In genomic region chr4:40064457-40064836, GRCm38 (mm10) we compare ENCODE assay signal across 12 mouse cellular contexts.
DNase-seq lines count a peak whose midpoint lies in the region; ATAC-seq and TF ChIP-seq lines count a peak whose summit lies in the region.
"Had no signal": no experiment of that assay in that cellular context is flagged by ENCODE, and none has a peak within 500 bp of the region (broad histone marks: within the 10 kb centered on the region; RNA-seq: fewer than 3 reads in every experiment).

No protein-coding gene starts in this region.

- dilution Hi-C loops in CH12.LX (cut with MboI; ENCODE audit: extremely low pct_ligation_motif_present, extremely low pct_unique_long_range_greater_than_20kb, low sequenced_read_pairs) = no loop called here

- no peak for TF ChIP-seq RAD21 in CH12.LX (IDR thresholded peaks at IDR 0.05; ENCODE audit: low read depth, low read length)

- 80% methylated on average over 9 of the region's 9 CpGs for WGBS in intestine, embryonic 14.5 days
- WGBS in intestine, postnatal 0 days = 88% methylated on average over 9 of the region's 9 CpGs
- 65% methylated on average over 9 of the region's 9 CpGs for WGBS in forebrain, embryonic 12.5 days
- 49% methylated on average over 9 of the region's 9 CpGs for WGBS in hindbrain, embryonic 16.5 days

- no peak for ATAC-seq in intestine, embryonic 14.5 days (replicated peaks; ENCODE audit: low FRiP score, low TSS enrichment, low read depth)
- ATAC-seq in intestine, postnatal 0 days = no peak
- peak; percentile 71; the same call in 1 of the 2 replicates for ATAC-seq in forebrain, embryonic 12.5 days (ENCODE audit: low FRiP score)
- ATAC-seq in hindbrain, embryonic 16.5 days = peak; percentile 92
- ATAC-seq in activated CD4-positive, CD25-positive, alpha-beta regulatory T cell, adult 4 months = no peak

- no peaks in the 10 kb centered on the region for H3K36me3 ChIP-seq in intestine, embryonic 14.5 days (ENCODE audit: control insufficient read depth, insufficient read depth, low read length)
- H3K36me3 ChIP-seq in intestine, postnatal 0 days (ENCODE audit: control insufficient read depth, insufficient read depth) = no peaks in the 10 kb centered on the region
- H3K36me3 ChIP-seq in CH12.LX (replicated peaks in 1 of 2; ENCODE audit: control insufficient read depth in 1 of 2, insufficient read depth in 1 of 2, low read length in 1 of 2) = no peaks in the 10 kb centered on the region
- no peaks in the 10 kb centered on the region for H3K36me3 ChIP-seq in forebrain, embryonic 12.5 days (replicated peaks)
- no peaks in the 10 kb centered on the region for H3K36me3 ChIP-seq in hindbrain, embryonic 16.5 days (ENCODE audit: control insufficient read depth, insufficient read depth, low read length)
- H3K36me3 ChIP-seq: limb, embryonic 10.5 days; neural tube, embryonic 13.5 days had no signal

- H3K4me1 ChIP-seq in intestine, embryonic 14.5 days (replicated peaks; ENCODE audit: control insufficient read depth, insufficient read depth, low read length) = no peaks in the 10 kb centered on the region
- H3K4me1 ChIP-seq in intestine, postnatal 0 days (replicated peaks; ENCODE audit: control insufficient read depth, insufficient read depth, low read length) = no peaks in the 10 kb centered on the region
- H3K4me1 ChIP-seq in CH12.LX (ENCODE audit: control insufficient read depth in 1 of 2, insufficient read depth in 2 of 2) = peaks cover 3 to 17% of the 10 kb centered on the region in 2 experiments; a peak in 3 of 4 replicates
- H3K4me1 ChIP-seq in forebrain, embryonic 12.5 days = no peaks in the 10 kb centered on the region
- no peaks in the 10 kb centered on the region for H3K4me1 ChIP-seq in hindbrain, embryonic 16.5 days (ENCODE audit: control insufficient read depth, insufficient read depth, low read depth, low read length)
- H3K4me1 ChIP-seq: limb, embryonic 10.5 days; neural tube, embryonic 13.5 days had no signal

- no peak for TF ChIP-seq EP300 in CH12.LX (IDR thresholded peaks at IDR 0.05; ENCODE audit: low read length)

- no peak overlapping the region for H3K4me2 ChIP-seq in intestine, embryonic 14.5 days (ENCODE audit: low read length)
- H3K4me2 ChIP-seq in intestine, postnatal 0 days (replicated peaks; ENCODE audit: low read depth) = no peak overlapping the region
- no peak overlapping the region for H3K4me2 ChIP-seq in CH12.LX (ENCODE audit: insufficient read depth, low read depth, poor library complexity, severe bottlenecking)
- H3K4me2 ChIP-seq in forebrain, embryonic 12.5 days = no peak overlapping the region
- no peak overlapping the region for H3K4me2 ChIP-seq in hindbrain, embryonic 16.5 days (ENCODE audit: low read length)
- H3K4me2 ChIP-seq: neural tube, embryonic 13.5 days had no signal

- in situ Hi-C loops in CH12.LX (cut with MboI; ENCODE audit: low pct_ligation_motif_present, low pct_unique_long_range_greater_than_20kb, low sequenced_read_pairs) = no loop called here

- peak; percentile 42 for DNase-seq in intestine, embryonic 14.5 days (ENCODE audit: low spot score)
- DNase-seq in CH12.LX (ENCODE audit: extremely low read depth) = peak; percentile 21
- no peak for DNase-seq in adrenal gland, adult 2 months
- no peak for DNase-seq in adipocyte (ENCODE audit: low spot score)
- DNase-seq: right cerebral cortex, postnatal 25 days had no signal

- H3K27ac ChIP-seq in intestine, embryonic 14.5 days (ENCODE audit: low read depth) = no peak overlapping the region
- no peak overlapping the region for H3K27ac ChIP-seq in intestine, postnatal 0 days (ENCODE audit: low read depth, low read length)
- no peak overlapping the region for H3K27ac ChIP-seq in CH12.LX (ENCODE audit: insufficient read depth, low read depth)
- H3K27ac ChIP-seq in forebrain, embryonic 12.5 days = no peak overlapping the region
- H3K27ac ChIP-seq in hindbrain, embryonic 16.5 days (ENCODE audit: low read depth, low read length) = no peak overlapping the region
- H3K27ac ChIP-seq: layer of hippocampus, adult 2 months; limb, embryonic 10.5 days; neural tube, embryonic 13.5 days had no signal

- H3K27me3 ChIP-seq in intestine, embryonic 14.5 days (replicated peaks; ENCODE audit: control insufficient read depth, insufficient read depth, low read length) = no peaks in the 10 kb centered on the region
- no peaks in the 10 kb centered on the region for H3K27me3 ChIP-seq in intestine, postnatal 0 days (replicated peaks; ENCODE audit: control insufficient read depth, insufficient read depth, low read length)
- no peaks in the 10 kb centered on the region for H3K27me3 ChIP-seq in CH12.LX (replicated peaks)
- H3K27me3 ChIP-seq in forebrain, embryonic 12.5 days = no peaks in the 10 kb centered on the region
- H3K27me3 ChIP-seq in hindbrain, embryonic 16.5 days (replicated peaks; ENCODE audit: control insufficient read depth, insufficient read depth, low read length) = no peaks in the 10 kb centered on the region
- H3K27me3 ChIP-seq: neural tube, embryonic 13.5 days had no signal

- no peak for TF ChIP-seq POLR2A in CH12.LX (IDR thresholded peaks at IDR 0.05; ENCODE audit: low read depth, low read length)

- no peaks in the 10 kb centered on the region for H3K79me2 ChIP-seq in CH12.LX (replicated peaks; ENCODE audit: control insufficient read depth, extremely low read depth, insufficient read depth, poor library complexity, severe bottlenecking)

- no peaks in the 10 kb centered on the region for H3K9me3 ChIP-seq in intestine, embryonic 14.5 days (ENCODE audit: control insufficient read depth, low read length)
- H3K9me3 ChIP-seq in intestine, postnatal 0 days (ENCODE audit: control insufficient read depth) = no peaks in the 10 kb centered on the region
- no peaks in the 10 kb centered on the region for H3K9me3 ChIP-seq in CH12.LX (replicated peaks; ENCODE audit: low read length)
- no peaks in the 10 kb centered on the region for H3K9me3 ChIP-seq in forebrain, embryonic 12.5 days
- H3K9me3 ChIP-seq in hindbrain, embryonic 16.5 days (ENCODE audit: control insufficient read depth, low read length) = no peaks in the 10 kb centered on the region; the same call in 1 of the 2 replicates
- H3K9me3 ChIP-seq: limb, embryonic 10.5 days; neural tube, embryonic 13.5 days had no signal

- H3K9ac ChIP-seq in intestine, embryonic 14.5 days (ENCODE audit: low read length) = no peak overlapping the region
- H3K9ac ChIP-seq in intestine, postnatal 0 days (ENCODE audit: low read depth, low read length) = no peak overlapping the region
- H3K9ac ChIP-seq in CH12.LX (ENCODE audit: insufficient read depth, low read depth) = no peak overlapping the region
- no peak overlapping the region for H3K9ac ChIP-seq in forebrain, embryonic 12.5 days
- no peak overlapping the region for H3K9ac ChIP-seq in hindbrain, embryonic 16.5 days (ENCODE audit: low read depth, low read length)
- H3K9ac ChIP-seq: neural tube, embryonic 13.5 days had no signal

- no peak overlapping the region for H3K4me3 ChIP-seq in intestine, embryonic 14.5 days (ENCODE audit: low read depth, low read length)
- no peak overlapping the region for H3K4me3 ChIP-seq in intestine, postnatal 0 days (ENCODE audit: low read depth, low read length)
- no peak overlapping the region for H3K4me3 ChIP-seq in CH12.LX (replicated peaks in 1 of 3; ENCODE audit: low read depth in 2 of 3, low read length in 2 of 3, poor library complexity in 1 of 3)
- no peak overlapping the region for H3K4me3 ChIP-seq in forebrain, embryonic 12.5 days (replicated peaks)
- H3K4me3 ChIP-seq in hindbrain, embryonic 16.5 days (ENCODE audit: low read length) = no peak overlapping the region
- H3K4me3 ChIP-seq: layer of hippocampus, adult 2 months; limb, embryonic 10.5 days; neural tube, embryonic 13.5 days had no signal

- no peak for TF ChIP-seq CTCF in intestine, postnatal 0 days (IDR thresholded peaks at IDR 0.05; ENCODE audit: low read depth)
- TF ChIP-seq CTCF in CH12.LX (conservative IDR thresholded peaks at IDR 0.05 in 1 of 2, IDR thresholded peaks at IDR 0.05 in 1 of 2; ENCODE audit: low read depth in 2 of 2, low read length in 2 of 2) = no peak

TF ChIP-seq in CH12.LX, 34 proteins besides CTCF, POLR2A, EP300 and RAD21:
- TF ChIP-seq MEF2A (IDR thresholded peaks at IDR 0.05; ENCODE audit: borderline replicate concordance, low read depth, low read length) = no peak
- no peak for TF ChIP-seq NELFE (IDR thresholded peaks at IDR 0.05; ENCODE audit: low read depth, low read length)
- no peak for TF ChIP-seq ELF1 (IDR thresholded peaks at IDR 0.05; ENCODE audit: low read depth, low read length)
- no peak for TF ChIP-seq E2F4 (IDR thresholded peaks at IDR 0.05; ENCODE audit: insufficient replicate concordance, low read depth, low read length)
- no peak for TF ChIP-seq NRF1 (IDR thresholded peaks at IDR 0.05; ENCODE audit: low read depth, low read length)
- TF ChIP-seq ZMIZ1 (IDR thresholded peaks at IDR 0.05; ENCODE audit: low read depth, low read length) = no peak
- TF ChIP-seq JUND (conservative IDR thresholded peaks at IDR 0.05; ENCODE audit: low read depth, low read length) = no peak
- TF ChIP-seq PAX5 (IDR thresholded peaks at IDR 0.05; ENCODE audit: low read length) = no peak
- no peak for TF ChIP-seq CHD2 (IDR thresholded peaks at IDR 0.05; ENCODE audit: low read length)
- no peak for TF ChIP-seq POLR2AphosphoS2 (IDR thresholded peaks at IDR 0.05; ENCODE audit: low read depth, low read length)

Comparison
In these comparisons a context has a peak if more than half of its experiments do, and no peak if none do; other contexts are left out.
1. ATAC-seq: peak in forebrain, embryonic 12.5 days (single experiment) and hindbrain, embryonic 16.5 days (single experiment); none in intestine, embryonic 14.5 days (single experiment), intestine, postnatal 0 days (single experiment) and activated CD4-positive, CD25-positive, alpha-beta regulatory T cell, adult 4 months (single experiment).
2. DNase-seq: peak in intestine, embryonic 14.5 days (single experiment) and CH12.LX (single experiment); none in adrenal gland, adult 2 months (single experiment) and adipocyte (single experiment).